Mouse (Mus musculus): ENCODE measurements around the gene Teddm2.
A peak's percentile ranks its signal among the peaks of the same experiment; 100 is the strongest.
"Not testable (repeated sequence)": the region's sequence is repeated elsewhere in the genome, so short reads cannot be mapped to it uniquely, and the experiment has no call there.

Teddm2 gene

DNA sequence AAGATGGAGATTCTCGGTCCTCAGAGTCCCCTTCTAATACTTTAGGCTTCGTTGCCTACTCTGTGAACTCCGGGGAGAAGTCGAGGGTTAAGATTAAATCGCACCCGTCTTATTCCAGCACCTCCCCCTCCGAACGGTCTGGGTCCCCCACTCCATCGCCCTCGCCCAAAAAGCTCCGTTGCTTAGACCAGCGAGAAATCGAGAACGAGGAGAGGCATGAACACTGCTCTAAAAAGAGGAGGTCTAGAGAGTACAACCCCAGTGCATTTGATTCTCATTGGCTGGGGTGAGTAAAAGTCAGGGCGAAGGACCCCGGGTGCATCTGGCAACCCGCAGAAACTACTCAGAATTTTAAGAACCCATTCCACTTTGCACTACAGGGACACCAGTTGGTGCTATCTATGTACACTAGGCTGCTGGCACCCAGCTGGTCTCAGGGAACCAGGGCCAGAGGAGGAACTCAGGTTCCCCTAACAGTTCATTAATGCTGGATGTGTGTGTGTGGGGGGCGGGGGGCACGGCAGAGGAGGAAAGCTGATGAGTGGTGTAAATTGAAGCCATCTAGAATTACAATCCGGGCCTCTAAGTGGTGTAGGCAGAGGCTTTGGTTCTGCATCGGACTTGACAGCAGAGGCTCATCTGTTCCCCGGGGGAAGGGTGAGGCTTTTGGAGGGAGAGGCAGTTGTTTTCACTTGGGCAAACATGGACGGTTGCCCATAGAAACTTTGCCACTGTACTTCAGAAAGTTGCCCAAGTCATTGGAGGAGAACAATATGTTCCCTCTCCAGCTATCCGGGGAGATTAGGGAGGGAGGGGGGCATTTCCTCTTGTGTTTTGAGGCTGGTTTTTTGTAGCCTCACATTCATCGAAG lies 1.1 kb upstream of the Teddm2 start:
- DNase-seq = peak; percentile 32

DNA sequence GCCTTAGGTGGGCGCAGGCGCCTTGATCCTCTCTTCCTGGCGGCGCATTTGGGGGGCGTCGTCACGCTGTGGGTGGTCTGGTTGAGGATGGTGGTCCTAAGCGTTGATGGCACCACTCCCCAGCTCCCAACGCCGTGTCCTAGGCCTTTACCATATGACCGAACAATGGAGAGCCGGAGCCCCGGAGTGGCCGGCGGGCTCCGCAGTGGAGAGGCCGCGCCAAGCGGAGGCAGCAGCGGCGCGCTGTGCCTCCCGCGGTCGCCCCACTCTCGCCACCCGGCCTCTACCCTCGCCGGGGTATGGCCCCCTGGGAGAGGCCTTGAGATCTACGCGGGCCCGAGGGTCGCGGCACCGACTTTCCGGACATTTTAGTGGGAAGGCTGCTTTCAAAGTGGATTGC lies 353 bp upstream of the Teddm2 start:
- DNase-seq = no peak

DNA sequence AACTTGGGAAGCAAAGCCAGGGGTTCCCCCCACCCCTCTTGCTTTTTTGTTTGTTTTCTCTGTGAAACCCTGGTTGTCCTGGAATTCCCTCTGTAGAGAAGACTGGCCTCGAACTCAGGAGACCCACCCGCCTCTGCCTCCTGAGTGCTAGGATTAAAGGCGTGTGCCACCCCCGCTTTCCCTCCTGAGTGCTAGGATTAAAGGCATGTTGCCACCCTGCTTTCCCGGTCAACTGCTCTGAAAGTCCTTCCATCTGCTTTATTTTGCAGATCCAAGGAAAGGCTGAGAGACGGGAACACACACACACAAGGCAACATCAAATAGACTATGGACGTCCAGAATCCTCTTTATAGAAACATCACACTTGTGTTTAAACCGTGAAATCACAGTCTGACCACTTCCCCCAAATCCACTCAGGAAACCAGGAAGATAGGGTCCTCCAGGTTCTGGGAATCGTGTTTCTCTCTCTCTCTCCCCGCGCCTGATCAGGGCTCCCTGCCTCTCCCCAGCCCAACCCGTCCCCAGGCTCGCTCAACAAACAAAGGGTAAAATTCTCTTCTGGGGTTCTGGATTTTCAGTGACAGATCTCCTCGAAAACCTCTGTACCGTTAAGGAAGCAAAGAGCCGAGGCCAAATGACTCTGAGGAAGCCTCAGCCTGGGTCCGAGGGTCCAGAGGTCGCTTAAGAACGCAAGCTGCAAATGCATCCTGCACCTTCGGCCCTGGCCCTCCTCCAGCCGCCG lies 868 bp downstream of the Teddm2 start:
- no peak for DNase-seq

DNA sequence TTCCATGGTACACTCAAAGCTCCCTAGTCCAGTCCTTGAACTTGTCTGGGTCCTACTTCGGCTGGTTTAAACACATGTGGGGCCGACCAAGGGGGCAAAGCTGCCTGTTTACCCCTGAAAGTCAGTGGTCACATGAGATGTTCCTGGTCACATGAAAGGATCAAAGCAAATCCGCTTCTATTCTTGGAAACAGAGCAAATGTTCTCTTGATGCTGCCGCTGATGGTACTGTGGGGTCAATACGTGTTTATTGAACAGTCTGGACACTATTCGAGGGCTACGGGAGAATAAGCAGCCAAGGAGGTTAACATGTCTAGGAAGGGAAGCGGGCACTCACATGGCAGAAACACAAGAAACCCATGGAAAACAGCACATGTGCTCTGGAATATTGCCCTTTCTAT lies 2.8 kb downstream of the Teddm2 start:
- DNase-seq = no peak

DNA sequence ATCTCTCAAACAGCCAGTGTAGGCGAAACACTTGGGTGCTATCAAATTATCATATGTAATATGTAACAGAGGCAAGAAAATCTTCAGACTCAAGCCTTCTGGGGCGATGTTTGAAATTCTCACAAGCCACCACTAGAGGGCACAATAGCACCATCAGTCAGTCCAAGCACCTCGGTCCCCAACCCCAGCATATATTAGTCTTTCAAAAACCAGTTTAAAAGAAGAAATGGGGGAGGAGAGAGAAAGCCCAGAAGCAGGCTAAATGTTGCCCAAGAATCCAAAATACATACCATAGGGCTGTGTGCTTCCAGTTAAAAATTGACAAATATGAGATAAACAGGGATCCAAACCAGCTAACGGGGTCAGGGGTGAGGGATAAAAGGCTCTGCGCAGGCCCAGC lies 5.0 kb downstream of the Teddm2 start:
- peak; percentile 71 for DNase-seq

DNA sequence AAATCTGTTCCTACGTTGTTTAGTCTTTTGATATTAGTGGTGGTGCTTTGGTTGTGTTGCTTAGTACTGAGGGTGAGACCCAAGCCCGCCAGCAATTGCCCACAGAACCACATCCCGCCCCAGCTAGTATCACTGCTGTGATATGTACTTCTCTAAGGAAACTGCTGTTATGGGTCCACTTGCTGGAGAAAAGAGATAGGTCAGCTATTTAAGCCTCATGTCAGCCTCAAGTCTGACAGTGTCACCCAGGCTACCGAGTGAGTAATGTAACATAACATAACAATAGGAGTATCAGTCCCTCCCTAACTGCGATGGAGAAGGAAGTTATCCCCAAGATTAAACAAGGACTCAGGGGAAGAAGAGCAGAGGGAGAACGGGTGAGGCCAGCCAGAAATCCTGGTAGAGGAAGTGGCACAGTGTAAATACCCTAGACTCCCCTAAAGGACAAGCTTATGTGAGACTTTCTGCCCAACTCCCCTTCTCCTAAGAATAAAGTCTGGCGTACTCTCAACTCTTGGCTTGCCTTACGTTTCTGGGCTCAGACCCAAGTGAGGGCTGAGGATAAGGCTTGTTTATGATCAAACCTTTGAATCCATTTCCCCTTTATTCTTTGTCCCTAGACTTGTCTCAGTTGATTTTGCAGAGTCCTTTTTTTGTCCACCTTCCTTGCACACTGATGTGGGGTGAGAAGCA lies 5.7 kb downstream of the Teddm2 start:
- no peak for DNase-seq

DNA sequence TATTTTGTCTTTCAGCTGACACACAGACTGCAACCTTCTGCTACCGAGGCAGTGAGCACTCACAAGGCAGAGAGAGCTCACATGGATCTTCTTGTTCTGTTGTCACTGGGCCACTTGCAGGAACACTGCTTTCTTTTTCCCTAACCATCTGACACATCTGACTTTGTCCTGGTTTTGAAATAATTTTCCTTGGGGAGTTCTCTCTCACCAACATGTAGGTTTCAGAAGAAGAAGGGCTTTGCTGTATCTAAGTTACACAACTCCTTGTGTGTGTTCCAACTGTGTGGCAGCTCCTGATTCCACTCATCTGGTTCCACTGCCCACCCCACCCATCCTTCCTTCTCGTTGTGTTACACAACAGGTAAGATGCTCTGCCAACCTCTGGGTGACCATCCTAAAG lies 6.3 kb downstream of the Teddm2 start:
- no peak for DNase-seq

DNA sequence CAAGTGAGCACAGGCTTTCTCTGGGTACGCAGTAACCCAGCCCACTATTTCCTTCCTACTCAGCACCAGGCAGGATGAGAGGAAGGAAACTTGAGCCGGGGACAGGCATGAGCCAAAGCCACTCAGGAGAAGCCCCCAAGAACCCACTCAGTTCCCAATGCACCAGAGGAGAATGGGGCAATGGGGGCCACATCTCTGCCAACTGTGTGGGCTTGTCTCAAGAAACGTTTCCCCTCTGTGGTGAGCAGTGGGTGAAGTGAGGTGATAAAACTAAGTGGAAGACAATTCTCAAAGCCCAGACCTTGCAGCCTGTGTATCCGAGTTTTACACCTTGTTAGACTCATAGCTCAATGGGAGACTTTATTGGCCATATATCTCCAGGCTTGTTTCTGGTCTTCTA lies 8.6 kb downstream of the Teddm2 start, which contains the start of gene Teddm1a:
Teddm1a (plus strand) TSS at position 301 of the 400 bp plus-strand sequence.
- no peak for DNase-seq

DNA sequence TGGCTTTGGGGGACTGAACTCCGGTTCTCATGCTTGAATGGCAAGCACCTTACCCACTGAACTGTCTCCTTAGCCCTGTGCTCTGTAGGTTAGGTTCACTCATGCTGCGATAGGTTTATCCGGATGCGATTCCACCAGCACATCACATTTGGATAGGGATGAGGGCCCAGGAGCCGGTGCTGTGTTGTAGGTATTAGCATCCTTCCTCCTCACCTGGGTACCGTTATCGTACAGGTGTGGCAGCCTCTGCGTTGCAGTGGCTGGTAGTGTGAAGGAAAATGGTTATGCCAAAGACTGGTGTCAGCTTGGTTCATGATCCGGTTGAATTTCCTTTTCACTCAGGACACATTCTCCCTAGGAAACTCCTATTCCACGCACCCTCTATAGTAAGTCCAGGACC lies 9.9 kb downstream of the Teddm2 start:
- DNase-seq = no peak

DNA sequence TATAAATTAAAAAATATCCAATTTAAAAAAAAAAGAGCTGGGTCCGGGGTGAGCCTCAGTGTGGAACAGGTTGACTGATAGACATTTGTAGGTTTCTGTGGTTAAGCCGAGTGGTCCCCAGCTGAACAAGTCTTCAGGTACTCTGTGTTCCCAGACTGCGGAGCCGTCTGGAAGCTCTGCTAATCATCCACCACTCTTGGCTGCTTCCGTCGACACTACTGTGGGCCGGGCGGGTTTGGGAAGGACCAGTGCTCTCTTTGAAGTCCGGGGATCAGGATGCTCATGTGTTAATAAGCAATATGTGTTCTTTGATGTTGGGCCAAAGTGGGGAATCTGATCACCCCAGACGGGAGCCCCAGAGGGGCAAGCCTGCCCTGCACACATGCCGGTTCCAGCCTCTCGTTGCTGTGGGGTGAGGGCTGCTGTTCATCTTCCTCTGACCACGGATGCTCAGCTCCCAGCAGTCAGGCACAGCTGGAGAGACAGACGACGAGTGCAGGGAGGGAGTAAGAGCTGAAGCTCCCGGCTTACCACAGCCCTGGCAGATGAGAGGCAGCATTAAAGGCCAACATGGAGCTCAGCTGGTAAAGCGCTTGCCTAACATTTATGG lies 13.9 kb downstream of the Teddm2 start:
- no peak for DNase-seq

DNA sequence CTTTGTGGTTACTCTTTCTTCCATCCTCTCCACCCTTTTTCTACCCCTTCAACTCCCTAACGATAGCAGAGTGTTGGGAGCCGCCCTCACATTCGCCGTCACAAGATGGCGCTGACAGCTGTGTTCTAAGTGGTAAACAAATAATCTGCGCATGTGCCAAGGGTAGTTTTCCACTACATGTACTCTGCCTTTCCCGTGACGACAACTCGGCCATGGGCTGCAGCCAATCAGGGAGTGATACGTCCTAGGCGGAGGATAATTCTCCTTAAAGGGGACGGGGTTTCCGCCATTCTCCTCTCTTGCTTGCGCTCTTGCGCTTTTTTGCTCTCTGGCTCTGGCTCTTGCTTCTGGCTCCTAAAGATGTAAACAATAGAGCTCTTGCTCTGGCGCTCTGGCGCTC lies 19.6 kb downstream of the Teddm2 start:
- DNase-seq = not testable (repeated sequence)

DNA sequence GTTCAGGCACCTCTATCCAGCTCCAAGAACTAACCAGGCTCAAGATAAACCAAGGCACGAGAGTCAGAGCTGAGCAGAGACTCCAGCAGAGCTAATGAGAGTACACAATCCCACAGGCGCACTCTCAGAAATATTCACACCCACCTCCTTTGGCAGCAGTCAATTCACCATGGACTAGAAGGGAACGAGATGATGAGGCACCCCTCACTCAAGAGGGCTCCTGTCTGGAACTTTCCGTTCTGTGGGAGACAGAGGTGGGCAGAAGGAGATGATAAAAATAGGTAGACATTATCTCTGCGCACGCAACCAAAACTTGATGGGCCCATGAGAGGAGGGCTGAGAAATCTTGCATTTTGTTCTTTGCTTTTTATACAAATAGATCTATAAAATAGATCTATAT lies 26.0 kb downstream of the Teddm2 start, which contains the start of gene Teddm1b:
Teddm1b (plus strand) TSS at position 301 of the 400 bp plus-strand sequence.
- DNase-seq = no peak

DNA sequence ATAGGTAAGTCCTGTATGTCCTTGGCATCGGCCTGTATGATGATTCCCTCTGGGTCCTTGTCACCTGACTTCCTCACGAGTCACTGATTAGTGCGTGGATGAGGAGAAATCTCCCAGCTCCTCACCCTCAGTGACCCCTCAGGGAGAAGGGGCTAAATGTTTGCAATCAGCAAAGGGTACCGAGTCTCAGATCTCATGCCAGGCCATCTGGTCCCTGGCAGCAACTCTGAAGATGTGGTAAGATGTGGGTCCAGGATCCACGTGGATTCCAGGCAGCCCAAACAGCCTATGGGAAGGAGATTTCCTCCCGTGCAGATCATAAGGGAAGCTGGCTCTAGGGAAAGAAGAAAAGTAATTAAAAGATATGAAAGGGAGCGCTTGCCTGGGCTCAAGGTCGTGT lies 44.1 kb downstream of the Teddm2 start:
- no peak for DNase-seq

DNA sequence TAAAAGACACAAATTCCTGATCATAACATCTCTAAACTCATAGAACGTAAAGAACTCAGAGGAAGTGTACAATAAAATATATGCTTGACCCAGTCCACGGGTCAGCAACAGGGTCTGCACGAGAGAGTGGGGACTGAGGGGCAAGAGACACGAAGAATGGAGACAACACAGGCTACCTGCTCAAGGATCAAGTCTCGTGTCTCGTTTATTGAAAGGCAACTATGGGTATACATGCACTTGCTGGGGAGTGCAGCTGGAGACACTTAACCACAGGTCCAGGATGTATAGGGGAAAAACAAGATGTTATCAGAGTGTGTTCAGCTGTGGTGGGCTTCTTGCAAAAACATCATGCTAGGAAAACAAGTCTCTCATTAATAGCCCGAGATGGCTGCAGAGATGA lies 47.3 kb downstream of the Teddm2 start:
- DNase-seq = peak; percentile 52

DNA sequence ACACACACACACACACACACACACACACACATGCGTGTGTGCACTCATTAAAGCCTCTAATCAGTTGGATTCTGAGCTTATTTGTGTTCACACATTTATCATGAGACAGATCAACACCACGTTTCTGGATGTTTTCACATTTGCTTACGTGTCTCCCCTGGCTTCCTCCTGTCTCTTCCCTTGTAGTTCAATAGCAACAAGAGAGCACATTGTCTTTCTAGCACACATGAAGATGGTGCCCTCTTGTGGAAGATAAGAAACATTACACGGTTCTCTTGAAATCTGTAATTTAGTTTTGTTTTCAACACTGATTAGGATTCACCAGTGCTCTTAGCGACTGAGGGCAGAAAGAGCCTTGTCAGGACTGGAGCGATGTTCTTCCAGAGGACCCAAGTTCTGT lies 53.2 kb downstream of the Teddm2 start:
- peak; percentile 27 for DNase-seq

DNA sequence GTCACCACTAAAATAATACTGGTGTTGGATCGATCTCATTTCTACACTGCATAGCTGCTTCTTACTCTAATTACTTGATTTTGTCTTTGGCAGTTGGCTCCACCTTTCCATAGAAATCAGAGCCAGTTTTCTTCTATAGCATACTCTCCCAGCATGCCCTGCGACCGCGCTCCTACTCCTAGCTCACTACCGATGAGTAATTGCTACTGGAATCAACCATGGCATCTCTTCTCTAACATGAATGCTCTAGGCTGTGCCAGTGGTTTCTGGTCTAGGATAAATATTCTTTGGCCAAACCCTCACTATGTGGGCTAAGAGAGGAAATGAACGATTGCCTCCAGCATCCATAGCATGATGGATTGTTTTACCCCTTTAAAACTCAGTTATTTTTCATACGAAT lies 53.6 kb downstream of the Teddm2 start:
- DNase-seq = no peak

DNA sequence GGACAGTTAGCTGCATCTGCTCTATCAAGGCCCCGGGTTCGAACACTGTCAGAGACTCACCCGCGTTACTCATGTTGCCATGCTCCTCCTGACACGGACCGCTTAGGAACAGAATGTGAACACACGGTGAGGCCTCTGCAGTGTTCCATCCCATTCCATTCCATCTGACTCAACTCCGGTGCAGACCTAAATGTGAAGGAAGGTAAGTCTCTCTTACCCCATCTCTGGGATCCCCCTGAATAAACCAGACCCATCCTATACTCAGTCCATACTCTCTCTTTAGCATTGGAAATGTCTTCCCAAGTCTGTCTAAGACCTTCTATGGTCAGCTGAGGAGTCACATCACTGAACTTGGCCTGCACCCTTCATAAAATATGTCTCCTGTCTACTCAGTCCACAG lies 56.0 kb downstream of the Teddm2 start, which contains the start of gene Rgsl1:
Rgsl1 (minus strand) TSS at position 101 of the 400 bp plus-strand sequence.
- DNase-seq = no peak

DNA sequence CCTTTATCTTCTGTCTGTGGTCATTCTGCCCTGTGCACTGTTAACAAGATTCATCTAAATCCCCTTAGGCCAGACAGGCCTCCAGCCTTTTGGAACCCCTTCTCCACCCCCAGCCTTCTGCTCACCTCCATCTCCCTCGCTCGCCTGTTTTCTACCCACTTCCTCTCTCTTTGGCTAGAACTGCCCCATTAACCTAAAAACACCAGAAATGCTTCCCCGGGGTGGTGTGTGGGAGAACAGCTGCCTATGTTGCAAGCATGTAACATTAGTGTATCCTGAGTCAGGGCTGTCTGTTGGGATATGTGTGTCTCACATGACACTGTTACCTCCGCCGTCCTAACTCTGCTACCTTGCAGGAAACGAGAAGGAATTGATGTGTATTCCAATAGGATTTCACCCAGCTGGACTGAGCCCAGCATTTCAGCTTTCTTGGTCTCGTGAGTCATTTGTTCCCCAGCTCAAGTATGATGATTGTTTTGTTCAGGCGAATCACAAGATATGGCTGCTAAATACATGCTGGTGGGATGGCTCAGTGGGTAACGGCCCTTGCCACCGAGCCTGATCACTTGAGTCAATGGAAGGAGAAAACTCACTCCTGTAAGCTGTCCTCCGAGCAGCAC lies 57.8 kb downstream of the Teddm2 start:
- peak; percentile 75 for DNase-seq

DNA sequence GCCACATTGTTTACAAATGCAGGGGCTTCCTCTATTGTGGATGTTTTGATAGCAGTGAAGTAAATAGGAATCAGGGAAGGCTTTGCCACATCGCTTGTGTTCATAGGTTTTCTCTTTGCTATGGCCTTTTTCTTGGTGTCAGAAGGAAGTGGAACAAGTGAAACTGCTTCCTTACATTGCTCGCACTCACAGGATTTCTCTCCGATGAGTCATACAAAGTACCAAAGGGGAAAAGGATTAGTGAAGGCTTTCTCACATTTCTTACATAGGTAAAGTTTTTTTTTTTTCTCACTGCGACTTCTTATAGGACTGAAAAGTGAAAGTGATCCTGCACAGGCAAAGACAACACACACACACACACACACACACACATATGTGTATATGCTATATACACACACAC lies 64.0 kb downstream of the Teddm2 start:
- no peak for DNase-seq

DNA sequence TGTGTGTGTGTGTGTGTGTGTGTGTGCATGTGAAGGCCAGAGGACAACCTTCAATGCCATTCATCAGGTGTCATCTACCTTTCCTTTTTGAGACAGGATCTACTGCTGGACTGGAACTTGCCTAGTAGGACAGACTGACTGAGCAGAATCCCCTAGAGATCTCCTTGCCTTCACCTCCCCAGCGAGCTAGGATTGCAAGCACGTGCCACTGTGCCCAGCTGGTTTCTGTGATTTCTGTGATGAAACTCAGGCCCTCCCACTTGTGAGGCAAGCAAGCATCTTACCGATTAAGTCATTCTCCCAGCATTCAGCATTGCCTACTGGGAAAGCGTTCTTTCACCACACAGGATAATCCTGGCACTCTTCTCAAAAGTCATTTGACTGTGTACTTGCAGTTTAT lies 69.3 kb downstream of the Teddm2 start:
- DNase-seq = no peak

DNA sequence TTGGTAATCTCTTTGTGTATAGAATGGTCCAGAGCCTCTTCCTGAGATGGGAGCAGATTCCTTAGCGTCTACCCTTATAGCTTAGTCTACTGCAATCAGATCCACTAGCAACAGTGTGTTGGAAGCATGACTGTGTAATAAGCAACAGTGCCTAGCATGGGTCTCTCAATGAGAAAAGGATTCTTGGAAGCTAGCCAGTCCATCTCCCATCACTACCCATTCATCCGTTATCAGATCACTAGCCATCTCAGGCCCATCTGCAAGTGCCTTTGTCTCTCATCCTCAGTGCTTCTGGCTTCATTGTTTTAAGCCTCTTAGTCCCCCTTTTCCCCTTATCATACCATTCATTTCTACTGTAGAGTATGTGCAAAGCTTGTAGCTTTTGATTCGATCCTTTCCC lies 79.8 kb downstream of the Teddm2 start:
- DNase-seq = no peak

DNA sequence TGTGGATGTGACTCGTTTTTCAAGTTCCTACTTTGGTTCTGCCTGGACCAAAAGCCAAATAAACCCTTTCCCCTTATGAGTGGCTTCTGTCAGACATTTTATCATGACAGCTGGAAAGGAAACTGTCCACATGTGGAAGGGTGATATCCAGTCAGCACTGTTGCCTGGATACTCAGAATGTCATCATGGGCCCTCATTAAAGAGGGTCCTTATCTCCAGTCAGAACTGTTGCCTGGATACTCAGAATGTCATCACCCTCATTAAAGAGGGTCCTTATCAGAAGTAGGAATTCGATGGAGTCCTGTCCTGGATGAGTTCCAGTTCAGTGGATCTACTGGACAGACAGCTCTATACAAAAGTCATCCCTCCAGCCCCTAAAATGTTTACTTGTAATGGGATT lies 85.8 kb downstream of the Teddm2 start:
- DNase-seq = no peak

Measured in thymus, postnatal 25 days (tissue).